Mouse (Mus musculus) adrenal gland, postnatal 4 days (tissue): Measurements from ENCODE around the gene Gm29110. TPM values are rescaled to one million over a fixed set of nuclear protein-coding genes. Genes with fewer than 3 reads are reported as not detected.
"Not testable (repeated sequence)": the region's sequence is repeated elsewhere in the genome, so short reads cannot be mapped to it uniquely, and the experiment has no call there.

ENCODE experiments used
- DNase-seq, 2 experiments: peaks; one replicate each; pipeline ENCODE4 v3.0.0; 2021 to 2022; ENCODE audit warnings: low spot score in 2 of 2, mixed read lengths in 2 of 2
- long read RNA-seq, 2 experiments: library from polyadenylated mRNA; stranded (forward); transcript quantifications; one replicate each; pipeline ENCODE4 v2.0.0; 2021
- total RNA-seq, 2 experiments: library from RNA; stranded (reverse); gene quantifications; 2 replicates each; pipeline ENCODE4 v1.2.3; 2021

Gm29110 gene
- total RNA-seq: not detected
- long read RNA-seq, experiment 1: 0 reads
- long read RNA-seq, experiment 2: 0 reads

- DNase-seq: not testable (repeated sequence)
Measured at GRCm38 (mm10) chrY:74470231-74470630, at the start of gene Gm29110. Gm29110 (plus strand) TSS chrY:74470531.

Other genes with a start within 250 kb of the Gm29110 start
- not detected for gene Gm21913, start 153.4 kb downstream of the Gm29110 start, total RNA-seq